In the genomic region with DNA sequence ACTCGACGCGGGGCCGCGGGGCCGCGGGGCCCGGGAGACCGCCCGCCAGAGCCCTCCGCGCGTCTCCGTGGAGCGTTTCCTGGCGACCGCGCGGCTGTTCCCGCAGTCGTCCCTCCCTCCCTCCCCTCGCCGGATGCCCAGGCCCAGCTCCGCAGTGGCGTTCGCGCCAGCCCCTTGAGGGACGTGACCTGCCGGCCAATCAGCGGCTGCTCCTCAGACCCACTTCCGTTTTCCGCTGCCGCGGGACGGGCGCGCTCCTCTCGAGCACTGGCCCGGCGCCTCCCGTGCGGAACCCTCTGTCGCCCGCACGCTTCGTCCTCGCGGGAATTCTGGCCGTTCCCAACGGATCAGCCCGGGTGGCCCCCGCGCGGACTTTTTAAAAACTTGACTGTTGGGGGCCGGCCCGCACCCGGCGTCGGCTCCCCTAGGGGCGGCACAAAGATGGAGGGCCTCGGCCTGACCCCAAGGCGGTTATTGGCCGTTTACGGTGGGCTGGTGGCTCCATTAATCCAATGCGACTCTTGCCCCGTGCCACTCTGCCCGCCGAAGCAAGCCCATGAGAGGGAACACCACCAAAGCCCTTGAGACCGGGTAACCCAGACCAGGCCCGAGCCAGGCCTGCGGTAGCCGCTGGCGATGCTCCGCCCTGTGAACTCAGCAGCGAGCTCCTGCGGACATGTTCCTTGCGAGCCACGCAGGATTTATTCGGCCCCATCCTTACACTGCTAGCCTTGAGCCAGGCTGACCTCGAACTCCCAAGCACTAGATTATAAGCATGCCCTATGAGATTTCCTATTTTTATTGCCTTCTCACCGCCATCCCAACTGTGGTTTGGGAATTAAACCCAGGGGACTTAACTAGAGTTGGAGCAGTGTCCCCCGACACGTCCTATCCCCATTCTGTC, we compare ENCODE assay signal across 8 mouse cellular contexts. TPM values are rescaled to one million over a fixed set of nuclear protein-coding genes. Genes with fewer than 3 reads are reported as not detected.
DNase-seq lines count a peak whose midpoint lies in the region; ATAC-seq and TF ChIP-seq lines count a peak whose summit lies in the region.

No protein-coding gene starts in this region.

- peak overlapping the region; percentile 100 for H3K27ac ChIP-seq in forebrain, embryonic 16.5 days (ENCODE audit: low read length)
- H3K27ac ChIP-seq in layer of hippocampus, adult 2 months = peak overlapping the region; percentile 100
- H3K27ac ChIP-seq in neural tube, embryonic 15.5 days (replicated peaks) = peak overlapping the region; percentile 99

- peak; percentile 69 for ATAC-seq in G1E (ENCODE audit: extremely low read depth, insufficient number of reproducible peaks, low FRiP score, poor library complexity, severe bottlenecking)
- ATAC-seq in forebrain, embryonic 16.5 days = peak; percentile 97
- peak; percentile 96 for ATAC-seq in neural tube, embryonic 15.5 days (ENCODE audit: low FRiP score)

- DNase-seq in G1E (ENCODE audit: low spot score) = peak; percentile 99
- peak; percentile 97 to 98 for DNase-seq in cerebellum, adult 18-20 months
- peak; percentile 96 to 97 for DNase-seq in heart, postnatal 36 days
- peak; percentile 94 to 95 for DNase-seq in layer of hippocampus, adult 2 months (ENCODE audit: low spot score in 2 of 2)
- peak; percentile 97 for DNase-seq in lung, adult 2 months
- DNase-seq in testis, postnatal 10 days (ENCODE audit: low spot score) = peak; percentile 93

- H3K4me1 ChIP-seq in G1E (ENCODE audit: insufficient read depth, low read depth, low read length) = peaks cover 34% of the 10 kb centered on the region
- H3K4me1 ChIP-seq in forebrain, embryonic 16.5 days (replicated peaks; ENCODE audit: control insufficient read depth, insufficient read depth, low read length) = peaks cover 26% of the 10 kb centered on the region
- H3K4me1 ChIP-seq in lung, adult 2 months (ENCODE audit: control insufficient read depth, insufficient read depth, low read length) = peaks cover 2% of the 10 kb centered on the region; the same call in 1 of the 2 replicates
- peaks cover 35% of the 10 kb centered on the region for H3K4me1 ChIP-seq in neural tube, embryonic 15.5 days

- intact Hi-C loops in heart, postnatal 36 days (cut with DNase I) = loop anchor here (1.0 to 5.0 kb wide), 3 partner anchors 28 to 273 kb away; partner anchors contain the start of genes Hnrnpk, Idnk, Rmi1 and Ubqln1

- peak; percentile 90; the same call in 1 of the 2 replicates for TF ChIP-seq POLR2A in lung, adult 2 months (IDR thresholded peaks at IDR 0.05; ENCODE audit: borderline replicate concordance, extremely low read depth, low read depth, low read length)

- peak overlapping the region; percentile 98 for H3K4me3 ChIP-seq in G1E (ENCODE audit: low read depth, low read length)
- peak overlapping the region; percentile 95 for H3K4me3 ChIP-seq in forebrain, embryonic 16.5 days (replicated peaks; ENCODE audit: low read length)
- peak overlapping the region; percentile 93 for H3K4me3 ChIP-seq in layer of hippocampus, adult 2 months
- peak overlapping the region; percentile 85 for H3K4me3 ChIP-seq in lung, adult 2 months (replicated peaks; ENCODE audit: extremely low read depth, low read depth, low read length)
- peak overlapping the region; percentile 94 for H3K4me3 ChIP-seq in neural tube, embryonic 15.5 days (replicated peaks)

- peaks cover 3% of the 10 kb centered on the region; the same call in 1 of the 2 replicates for H3K27me3 ChIP-seq in G1E (ENCODE audit: insufficient read depth, low read length)
- no peaks in the 10 kb centered on the region for H3K27me3 ChIP-seq in forebrain, embryonic 16.5 days (replicated peaks; ENCODE audit: control insufficient read depth, insufficient read depth, low read length)
- no peaks in the 10 kb centered on the region for H3K27me3 ChIP-seq in neural tube, embryonic 15.5 days (replicated peaks)

- no peaks in the 10 kb centered on the region for H3K9me3 ChIP-seq in G1E (replicated peaks)
- H3K9me3 ChIP-seq in forebrain, embryonic 16.5 days (ENCODE audit: control insufficient read depth, low read length) = no peaks in the 10 kb centered on the region
- no peaks in the 10 kb centered on the region for H3K9me3 ChIP-seq in neural tube, embryonic 15.5 days (replicated peaks)

- under 1% methylated on average over 83 of the region's 83 CpGs for WGBS in forebrain, embryonic 16.5 days
- WGBS in lung, adult 2 months = under 1% methylated on average over 83 of the region's 83 CpGs
- under 1% methylated on average over 72 of the region's 83 CpGs for WGBS in neural tube, embryonic 15.5 days

- TF ChIP-seq CTCF in G1E (IDR thresholded peaks at IDR 0.05; ENCODE audit: low read depth, low read length) = no peak
- no peak; the same call in 1 of the 2 replicates for TF ChIP-seq CTCF in layer of hippocampus, adult 2 months (conservative IDR thresholded peaks at IDR 0.05)
- TF ChIP-seq CTCF in lung, adult 2 months (IDR thresholded peaks at IDR 0.05; ENCODE audit: insufficient read depth, low read length) = no peak

- H3K36me3 ChIP-seq in G1E (replicated peaks) = peaks cover 24% of the 10 kb centered on the region
- no peaks in the 10 kb centered on the region for H3K36me3 ChIP-seq in forebrain, embryonic 16.5 days (ENCODE audit: control insufficient read depth, insufficient read depth)
- no peaks in the 10 kb centered on the region; the same call in 1 of the 2 replicates for H3K36me3 ChIP-seq in neural tube, embryonic 15.5 days

- H3K4me2 ChIP-seq in forebrain, embryonic 16.5 days (ENCODE audit: low read length) = peak overlapping the region; percentile 82
- peak overlapping the region; percentile 79 for H3K4me2 ChIP-seq in neural tube, embryonic 15.5 days

- peak overlapping the region; percentile 99 for H3K9ac ChIP-seq in forebrain, embryonic 16.5 days (replicated peaks; ENCODE audit: low read depth, low read length)
- peak overlapping the region; percentile 98 for H3K9ac ChIP-seq in neural tube, embryonic 15.5 days (replicated peaks)

RNA-seq across cellular contexts. Expression of gene Hnrnpa0, which starts 0.7 kb away (rescaled TPM):
- 63.4 and 64.9 TPM in 2 replicates for total RNA-seq in G1E (2014; fragmentation: Nextera tagmentation)
- total RNA-seq in G1E (2017) = 73.3 and 78.5 TPM in 2 replicates
- 550 and 843 TPM in 2 replicates for polyA plus RNA-seq in G1E (2012)
- polyA plus RNA-seq in forebrain, embryonic 16.5 days (2015; fragmentation: Nextera tagmentation; extraction: Ambion mirVana) = 49.8 and 50.9 TPM in 2 replicates
- 10 to 100 TPM; 62.0 to 76.3 TPM for total RNA-seq in heart, postnatal 36 days (2021)
- 100 to 1,000 TPM; 120 to 122 TPM for total RNA-seq in layer of hippocampus, adult 2 months (2021)
- polyA plus RNA-seq in lung, adult 2 months (2012; rRNA removed) = 57.5 and 84.1 TPM in 2 replicates
- polyA plus RNA-seq in neural tube, embryonic 15.5 days (2015; fragmentation: Nextera tagmentation; extraction: Ambion mirVana) = 32.5 and 41.2 TPM in 2 replicates

RNA-seq across cellular contexts. Expression of gene Klhl3, which starts 15.6 kb away (rescaled TPM):
- total RNA-seq in G1E (2014; fragmentation: Nextera tagmentation) (not detected in 2 replicates), G1E (2017) (0.05 and 0.06 TPM in 2 replicates)
- polyA plus RNA-seq in G1E (2012) = not detected in 2 replicates
- polyA plus RNA-seq in forebrain, embryonic 16.5 days (2015; fragmentation: Nextera tagmentation; extraction: Ambion mirVana) = 8.9 and 11.8 TPM in 2 replicates
- 1 to 10 TPM; 1.7 to 2.5 TPM for total RNA-seq in heart, postnatal 36 days (2021)
- total RNA-seq in layer of hippocampus, adult 2 months (2021) = 10 to 100 TPM; 48.3 to 48.4 TPM
- 1.8 TPM in 2 replicates for polyA plus RNA-seq in lung, adult 2 months (2012; rRNA removed)
- polyA plus RNA-seq in neural tube, embryonic 15.5 days (2015; fragmentation: Nextera tagmentation; extraction: Ambion mirVana) = 14.9 and 16.5 TPM in 2 replicates

RNA-seq across cellular contexts. Expression of gene Idnk, which starts 28.4 kb away (rescaled TPM):
- total RNA-seq in G1E (2014; fragmentation: Nextera tagmentation) (63.2 and 66.5 TPM in 2 replicates), G1E (2017) (46.4 and 46.7 TPM in 2 replicates)
- polyA plus RNA-seq in G1E (2012) = 14.8 and 16.2 TPM in 2 replicates
- polyA plus RNA-seq in forebrain, embryonic 16.5 days (2015; fragmentation: Nextera tagmentation; extraction: Ambion mirVana) = 59.0 and 60.0 TPM in 2 replicates
- total RNA-seq in heart, postnatal 36 days (2021) = 10 to 100 TPM; 25.0 to 26.6 TPM
- total RNA-seq in layer of hippocampus, adult 2 months (2021) = 10 to 100 TPM; 28.4 to 34.9 TPM
- 17.0 and 24.5 TPM in 2 replicates for polyA plus RNA-seq in lung, adult 2 months (2012; rRNA removed)
- polyA plus RNA-seq in neural tube, embryonic 15.5 days (2015; fragmentation: Nextera tagmentation; extraction: Ambion mirVana) = 64.6 TPM in 2 replicates

Comparison
In these comparisons a context has a peak if more than half of its experiments do, and no peak if none do; other contexts are left out.
1. Peak in every context shown above with its lines: DNase-seq, ATAC-seq, H3K4me3 ChIP-seq and H3K27ac ChIP-seq.